Mouse (Mus musculus): ENCODE data around the gene Fam214b. TPM values are rescaled to one million over a fixed set of nuclear protein-coding genes. Genes with fewer than 3 reads are reported as not detected.

Gene Fam214b
- 1 to 10 TPM; 2.4 to 2.9 (median 2.6) TPM for polyA plus RNA-seq (2017; shearing (Covaris generic))

DNA sequence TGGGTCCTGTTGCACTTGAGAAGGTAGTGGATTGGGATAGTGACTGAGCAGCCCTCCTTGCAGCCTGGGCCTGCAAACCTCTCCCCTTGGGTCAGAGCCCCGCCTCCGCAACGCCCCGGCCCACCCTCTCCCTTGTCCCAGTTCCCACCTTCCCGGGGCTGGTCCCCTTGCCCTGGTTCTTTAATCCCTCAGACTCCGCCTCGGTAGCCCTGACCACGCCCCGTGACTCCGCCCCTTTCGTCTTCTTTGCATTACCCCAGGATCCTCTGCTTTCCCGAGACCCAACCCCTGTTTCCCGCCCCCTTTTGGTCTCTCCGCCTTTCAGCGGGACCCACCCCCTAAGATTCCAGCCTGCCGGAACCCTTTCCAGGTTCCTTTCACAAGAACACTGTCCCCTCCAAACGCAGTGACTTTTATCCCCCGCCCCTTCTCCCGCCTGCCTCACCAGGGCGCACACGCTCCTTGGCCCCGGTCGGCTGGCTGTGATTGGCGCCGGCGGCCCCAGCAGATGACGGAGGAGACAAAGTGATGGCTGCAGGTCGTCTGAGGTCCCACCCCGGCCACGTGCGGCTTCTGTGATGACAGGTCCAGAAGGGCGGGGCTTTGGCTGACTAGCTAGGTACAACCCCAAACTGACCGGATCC lies at the start of gene Fam214b:
Gene Fam214b, minus strand, starts transcription at position 562 of the 644 bp plus-strand sequence.
- ATAC-seq, result peak; percentile 68

DNA sequence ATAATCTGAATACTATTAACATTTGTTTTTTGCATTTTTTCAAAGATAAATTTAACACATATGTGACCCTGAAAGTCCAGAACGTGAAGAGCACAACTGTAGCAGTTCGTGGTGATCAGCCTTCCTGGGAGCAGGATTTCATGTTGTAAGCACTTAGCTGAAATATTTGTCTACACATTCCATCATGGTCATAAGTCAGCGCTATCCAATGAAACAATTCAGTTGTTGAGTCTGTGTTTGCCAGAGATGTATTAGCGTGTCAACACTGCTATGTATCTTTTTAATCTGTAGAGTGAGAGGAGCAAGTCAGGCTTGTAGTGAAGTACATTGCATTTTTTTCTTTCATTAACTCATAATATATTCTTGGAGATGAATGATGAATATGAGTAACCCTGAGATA lies 45.2 kb upstream of the Fam214b start:
- ATAC-seq, result no peak

DNA sequence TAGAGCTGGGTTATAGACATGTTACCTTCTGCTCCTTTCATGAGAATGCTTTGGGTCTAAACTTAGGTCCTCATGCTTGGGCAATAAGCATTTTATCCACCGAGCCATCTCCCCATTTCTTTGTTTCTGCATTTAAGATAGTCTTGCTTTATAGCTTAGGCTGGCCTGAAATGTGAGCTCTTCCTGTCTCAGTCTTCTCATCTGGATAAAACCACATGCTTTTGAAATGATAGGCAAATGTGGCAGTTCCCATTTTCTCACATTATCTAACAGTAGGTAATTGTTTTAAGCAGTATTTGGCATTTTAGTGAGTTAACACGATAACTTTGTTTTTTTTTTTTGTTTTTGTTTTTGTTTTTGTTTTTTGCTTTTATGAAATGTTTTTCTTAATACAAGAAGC lies 43.9 kb upstream of the Fam214b start:
- ATAC-seq, result no peak

DNA sequence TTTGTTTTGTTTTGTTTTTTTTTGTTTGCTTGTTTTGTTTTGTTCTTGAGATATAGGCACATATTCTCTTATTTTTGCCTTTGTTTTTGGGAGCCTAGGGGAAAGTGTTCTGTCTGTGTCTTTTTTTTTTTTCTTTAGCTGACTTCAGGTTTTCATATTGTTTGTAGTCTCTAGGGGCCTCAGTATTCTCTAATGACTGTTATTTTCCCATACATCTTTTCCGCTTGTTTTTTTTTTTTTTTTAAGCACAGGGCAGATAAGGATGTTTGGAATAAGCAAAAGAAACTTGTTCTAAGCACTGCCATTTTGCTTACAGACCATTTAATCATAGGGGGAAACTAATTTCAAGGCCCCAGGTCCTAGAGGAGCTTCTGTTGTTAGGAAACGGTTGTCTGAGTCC lies 36.4 kb upstream of the Fam214b start:
- no peak for ATAC-seq

DNA sequence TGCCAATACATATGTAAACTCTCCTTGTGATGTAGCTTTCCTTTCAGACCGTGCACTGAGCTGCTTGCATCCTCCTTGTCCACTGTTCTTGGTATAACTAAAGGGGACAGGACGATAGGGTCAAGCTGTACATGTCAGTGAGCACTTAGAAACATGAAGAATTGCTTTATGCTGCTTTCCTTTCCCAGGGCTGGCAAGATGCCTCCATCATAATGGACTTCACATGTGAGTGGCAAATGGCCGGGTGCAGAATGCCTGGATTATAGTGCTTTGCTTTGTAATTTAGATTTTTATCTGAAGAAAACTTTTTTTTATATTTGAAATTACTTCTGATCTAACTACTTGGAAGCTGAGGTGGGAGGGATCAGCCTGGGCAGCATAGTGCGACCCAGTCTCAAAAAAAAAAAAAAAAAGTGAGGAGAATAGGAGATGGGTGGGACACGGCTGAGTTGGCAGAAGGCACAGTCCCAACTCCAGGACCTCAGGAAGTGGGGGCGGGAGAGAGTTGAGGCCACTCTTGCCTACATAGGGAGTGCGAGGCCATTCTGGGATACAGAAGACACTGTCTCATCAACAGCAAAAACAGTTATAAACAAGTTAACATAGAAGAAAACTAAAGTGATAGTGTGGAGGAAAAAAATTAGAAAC lies 32.2 kb upstream of the Fam214b start:
- no peak for ATAC-seq

DNA sequence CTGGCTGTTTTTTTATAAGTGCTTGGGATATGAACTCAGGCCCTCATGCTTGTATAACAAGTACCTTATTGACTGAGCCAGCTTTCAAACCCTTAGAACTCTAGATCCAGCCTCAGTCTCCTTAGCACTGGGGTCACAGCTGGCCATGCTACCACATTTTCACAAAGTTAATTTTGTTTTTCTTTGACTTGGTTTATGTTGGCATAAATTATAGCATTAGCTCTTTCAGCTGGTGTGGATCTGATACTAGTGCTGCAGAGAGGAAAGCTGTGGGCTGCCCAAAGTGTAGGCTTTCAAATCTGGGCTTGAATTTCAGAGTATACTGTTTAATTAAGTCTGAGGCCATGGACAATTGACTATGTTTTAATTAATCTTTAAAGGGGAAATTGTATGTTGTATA lies 28.9 kb upstream of the Fam214b start:
- no peak for ATAC-seq

DNA sequence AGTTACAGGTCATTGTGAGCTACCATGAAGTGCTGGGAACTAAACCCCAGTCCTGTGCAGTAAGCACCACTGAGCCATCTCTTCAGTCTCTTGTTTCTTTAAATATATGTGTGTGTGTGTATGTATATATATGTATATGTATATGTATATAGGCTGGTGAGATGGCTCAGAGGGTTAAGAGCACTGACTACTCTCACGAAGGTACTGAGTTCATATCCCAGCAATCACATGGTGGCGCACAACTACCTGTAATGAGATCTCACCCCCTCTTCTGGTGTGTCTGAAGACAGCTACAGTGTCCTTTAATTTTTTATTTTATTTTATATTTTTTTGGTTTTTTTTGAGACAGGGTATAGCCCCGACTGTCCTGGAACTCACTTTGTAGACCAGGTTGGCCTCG lies 19.5 kb upstream of the Fam214b start:
- no peak for ATAC-seq

DNA sequence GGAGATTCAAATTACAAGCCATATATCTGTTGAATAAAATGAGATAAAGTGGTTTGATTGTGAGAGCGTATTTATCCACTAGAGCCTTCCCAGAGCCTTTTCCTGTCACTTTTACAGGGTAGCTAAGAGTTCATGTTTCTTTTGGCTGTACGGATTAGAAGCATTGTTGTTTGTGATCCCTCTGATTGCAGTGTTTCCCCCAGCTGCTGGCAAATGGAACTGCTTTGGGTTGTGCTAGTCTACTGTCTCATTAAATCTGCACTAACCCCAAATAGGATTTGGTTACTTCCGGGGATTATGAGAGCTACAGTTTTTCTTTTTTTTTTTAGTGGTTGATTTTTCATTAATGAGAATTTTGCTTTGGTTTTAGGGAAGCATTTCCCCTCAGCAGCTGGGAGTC lies 14.3 kb upstream of the Fam214b start:
- ATAC-seq, result no peak

DNA sequence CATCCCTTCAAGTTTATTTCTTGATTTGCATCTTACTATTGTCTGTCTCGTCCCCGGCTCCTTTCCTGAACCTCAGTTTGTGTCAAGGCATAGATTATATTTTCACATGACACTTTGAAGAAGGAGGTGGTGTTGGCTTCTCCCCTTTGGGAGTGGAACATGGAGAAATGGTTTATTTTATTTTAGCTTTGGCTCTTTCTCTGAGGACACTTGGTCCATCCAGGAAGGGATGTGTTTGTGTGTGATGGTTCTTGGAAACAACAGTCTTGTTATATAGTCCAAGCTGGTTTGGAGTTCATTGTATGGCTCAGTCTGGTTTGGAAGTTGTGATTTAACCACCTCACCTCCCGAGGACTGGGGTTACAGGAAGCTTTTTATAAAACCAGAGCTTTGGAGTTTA lies 13.7 kb upstream of the Fam214b start:
- ATAC-seq, result no peak

DNA sequence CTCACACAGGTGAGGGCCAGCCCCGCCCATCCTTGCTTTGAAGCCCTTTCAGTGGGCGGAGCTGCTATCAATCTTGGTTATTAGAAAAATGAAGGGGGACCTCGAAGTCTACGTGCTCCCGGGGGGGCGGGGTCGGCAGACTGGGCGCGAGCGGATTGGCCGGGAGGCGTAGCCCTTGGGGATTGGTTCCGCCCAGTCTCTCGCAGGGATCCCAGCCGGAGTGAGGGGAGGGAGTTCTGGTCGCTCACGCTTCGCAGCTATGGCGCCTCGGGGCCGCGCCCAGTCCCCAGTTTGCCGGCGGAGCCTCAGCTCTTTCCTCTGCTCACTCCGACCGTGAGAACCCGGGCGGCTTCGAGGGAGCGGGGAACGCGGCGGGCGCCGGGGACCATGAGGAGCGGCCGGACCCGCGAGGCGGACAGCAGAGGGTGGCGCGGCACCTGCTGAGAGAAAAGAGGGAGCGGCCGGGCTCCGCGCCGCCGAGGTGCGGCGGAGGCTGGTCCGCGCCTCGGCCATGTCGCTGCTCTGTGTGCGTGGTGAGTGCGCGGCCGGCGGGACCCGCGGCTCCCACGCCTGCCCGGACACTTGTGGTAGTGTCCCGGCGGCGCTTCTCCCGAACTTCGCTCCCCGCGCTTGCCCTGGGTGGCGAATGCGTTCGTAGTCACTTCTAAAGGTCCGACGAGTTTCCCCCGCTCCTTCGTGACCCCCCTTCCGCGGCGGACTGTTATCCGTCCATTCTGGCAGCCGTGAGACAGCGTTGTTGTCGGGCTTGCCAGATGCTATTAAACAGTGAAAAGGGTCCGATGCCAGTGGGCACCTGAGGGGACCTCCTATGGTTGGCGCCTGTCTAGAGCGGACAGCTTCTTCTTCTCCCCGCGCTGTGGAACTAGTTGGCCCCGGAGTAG lies 13.0 kb upstream of the Fam214b start, which contains the start of gene Unc13b:
Gene Unc13b, plus strand, starts transcription at position 201 of the 902 bp plus-strand sequence.
- ATAC-seq, result peak; percentile 94

DNA sequence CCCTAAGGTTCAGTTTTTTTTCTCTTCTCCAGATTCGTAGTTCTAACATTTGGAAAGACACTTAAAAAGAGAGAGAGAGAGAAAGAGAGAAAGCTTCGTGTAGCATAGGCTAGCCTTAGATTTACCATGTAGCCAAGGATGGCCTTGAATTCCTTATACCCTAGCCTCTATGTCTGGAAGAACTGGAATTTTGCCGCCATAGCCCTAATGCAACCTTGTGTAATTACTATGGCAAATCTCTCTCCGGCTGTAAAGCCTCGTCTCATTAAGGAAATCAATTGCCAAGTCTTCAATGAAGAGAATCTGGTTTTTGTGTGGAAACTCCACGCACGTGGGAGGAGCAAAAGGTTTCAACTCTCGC lies 12.4 kb upstream of the Fam214b start:
- no peak for ATAC-seq

DNA sequence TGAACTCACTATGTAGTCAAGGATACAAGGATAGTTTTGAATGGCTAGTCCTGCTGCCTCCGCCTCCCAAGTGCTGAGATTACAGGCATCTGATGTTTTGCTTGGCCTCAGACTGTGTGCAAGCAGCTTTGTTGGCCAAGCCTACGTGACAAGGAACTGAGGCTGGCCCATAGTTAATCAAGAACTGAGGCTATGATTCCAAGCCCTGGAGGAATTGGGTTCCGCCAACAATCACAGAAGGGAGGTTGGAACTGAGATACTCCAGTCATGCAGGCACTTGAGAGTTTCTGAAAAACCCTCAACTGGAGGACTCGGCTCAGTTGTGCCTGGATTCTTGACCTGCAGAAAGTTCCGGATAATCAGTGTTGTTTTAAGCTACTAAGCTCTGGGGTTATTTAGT lies 11.6 kb upstream of the Fam214b start:
- no peak for ATAC-seq

DNA sequence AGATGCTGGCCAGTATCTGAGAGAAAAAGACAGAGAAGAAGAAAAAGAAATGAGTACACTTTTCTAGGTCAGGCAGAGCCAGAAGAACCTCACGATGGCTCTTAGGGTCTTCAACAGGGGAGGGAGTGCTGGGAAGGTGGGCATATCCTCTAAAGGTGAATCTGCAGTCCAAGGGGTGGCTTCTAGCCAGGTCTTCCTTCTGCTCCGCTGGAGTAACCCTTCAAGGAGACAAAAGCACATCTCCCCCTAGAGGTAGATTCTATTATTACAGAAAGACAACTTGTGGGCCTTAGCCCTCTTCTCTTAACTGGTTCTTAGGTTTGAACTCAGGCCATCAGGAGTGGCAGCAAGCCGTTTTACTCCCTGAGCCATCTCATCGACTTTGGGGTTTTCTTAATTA lies 6.6 kb upstream of the Fam214b start:
- peak; percentile 70 for ATAC-seq

DNA sequence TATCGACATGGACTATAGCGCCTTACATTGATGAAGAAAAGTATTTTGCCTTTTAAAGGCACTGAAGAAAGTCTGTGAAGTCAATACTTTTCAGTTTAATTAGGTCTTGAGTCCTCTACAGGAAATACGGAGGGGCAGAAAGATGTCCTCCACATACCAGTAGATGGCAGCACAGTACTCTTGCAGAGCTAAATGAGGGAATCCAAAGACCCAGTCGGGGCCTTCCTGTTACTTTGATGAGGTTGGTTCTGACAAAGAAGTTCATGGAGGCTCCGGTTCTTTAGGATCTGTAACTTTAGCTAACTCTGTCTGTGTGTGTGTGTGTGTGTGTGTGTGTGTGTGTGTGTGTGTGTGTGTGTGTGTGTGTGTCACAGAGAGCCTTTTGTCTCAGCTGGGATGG lies 1.2 kb upstream of the Fam214b start:
- ATAC-seq, result peak; percentile 59

DNA sequence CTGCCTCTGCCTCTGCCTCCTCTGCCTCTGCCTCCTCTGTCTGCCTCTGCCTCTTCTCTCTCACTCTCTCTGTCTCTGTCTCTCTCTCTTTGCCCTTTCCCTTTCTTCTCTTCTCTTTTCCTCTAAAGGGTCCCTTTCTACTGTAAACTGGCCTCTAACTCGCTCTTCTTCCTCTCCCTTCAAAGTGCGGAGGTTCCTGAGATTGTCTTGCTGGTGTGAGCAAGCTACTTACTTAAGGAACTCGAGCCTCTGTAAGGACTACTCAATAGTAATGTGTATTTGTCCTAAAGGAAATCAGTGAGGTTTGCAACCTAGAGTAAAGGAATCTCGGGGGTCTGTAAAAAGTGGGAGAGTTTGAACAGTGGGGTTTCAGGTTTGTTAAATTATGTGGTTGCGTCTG lies 587 bp upstream of the Fam214b start:
- ATAC-seq, result no peak

DNA sequence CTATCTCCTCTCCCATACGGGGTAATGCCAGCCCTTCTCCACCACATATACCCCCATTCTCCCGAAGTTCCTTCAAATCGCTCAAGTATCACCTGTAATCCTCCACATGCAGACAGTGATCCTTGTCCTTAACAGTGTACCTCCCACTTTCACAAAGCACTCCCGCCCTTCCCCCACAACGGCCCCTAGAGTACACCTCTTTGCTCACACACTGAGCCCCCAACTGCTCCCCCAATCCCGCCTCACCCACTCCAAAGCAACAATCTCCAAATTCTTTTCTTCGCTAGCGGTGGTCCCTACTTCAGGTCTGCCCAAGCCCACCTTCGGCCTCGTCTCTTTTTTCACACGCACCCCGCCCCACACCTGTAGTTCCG lies 748 bp downstream of the Fam214b start:
- no peak for ATAC-seq

DNA sequence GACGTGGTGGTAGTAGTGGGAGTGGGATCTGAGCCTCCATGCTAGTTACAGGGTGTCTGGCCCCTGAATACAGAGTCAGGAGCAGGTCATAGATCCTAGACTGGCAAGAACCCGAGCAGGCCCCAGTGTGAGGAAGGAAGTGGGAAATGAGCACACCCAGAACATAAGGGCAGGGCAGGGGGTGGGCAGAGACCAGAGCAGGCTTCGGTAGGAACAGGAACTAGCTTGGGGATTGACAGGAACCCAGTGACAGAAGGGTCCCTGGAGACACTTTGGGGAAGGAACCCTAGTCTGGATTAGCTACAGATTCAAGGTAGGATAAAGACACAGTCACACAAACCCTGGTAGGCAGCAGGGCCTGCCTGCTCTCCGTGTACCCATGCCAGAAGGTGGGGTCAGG lies 1.3 kb downstream of the Fam214b start:
- ATAC-seq, result no peak

DNA sequence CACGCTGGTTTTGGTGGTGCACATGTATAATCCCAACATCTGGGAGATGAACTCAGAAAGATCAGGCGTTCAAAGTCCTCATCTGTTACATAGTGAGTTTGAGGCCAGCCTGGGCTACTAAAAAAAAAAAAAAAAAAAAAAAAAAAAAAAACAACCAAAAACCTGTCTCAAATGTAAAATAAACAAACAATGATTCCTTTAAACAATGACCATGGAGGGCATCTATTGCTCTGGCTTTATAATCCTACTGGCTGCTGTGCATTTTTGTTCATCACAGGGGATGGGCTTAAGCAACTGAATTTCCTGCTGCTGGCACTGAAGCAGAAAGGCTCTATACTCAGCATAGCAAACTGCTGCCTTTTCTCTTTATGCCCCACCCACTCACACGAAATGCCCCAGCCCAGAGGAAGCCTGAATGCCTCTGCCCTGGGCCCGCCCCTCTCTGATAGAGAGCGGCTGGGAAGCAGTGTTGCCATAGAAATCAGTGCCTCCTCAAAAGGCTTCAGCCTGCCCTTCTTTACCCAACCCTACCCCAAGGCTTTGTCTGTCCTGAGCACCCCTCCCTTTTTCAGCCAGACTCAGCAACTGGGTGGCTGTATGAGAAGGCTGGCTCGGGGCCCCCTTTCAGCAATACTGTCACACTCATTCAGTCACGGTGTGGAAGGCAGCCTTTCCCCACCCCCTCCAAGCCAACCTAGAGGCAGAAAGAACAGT lies 2.2 kb downstream of the Fam214b start:
- peak; percentile 49 for ATAC-seq

DNA sequence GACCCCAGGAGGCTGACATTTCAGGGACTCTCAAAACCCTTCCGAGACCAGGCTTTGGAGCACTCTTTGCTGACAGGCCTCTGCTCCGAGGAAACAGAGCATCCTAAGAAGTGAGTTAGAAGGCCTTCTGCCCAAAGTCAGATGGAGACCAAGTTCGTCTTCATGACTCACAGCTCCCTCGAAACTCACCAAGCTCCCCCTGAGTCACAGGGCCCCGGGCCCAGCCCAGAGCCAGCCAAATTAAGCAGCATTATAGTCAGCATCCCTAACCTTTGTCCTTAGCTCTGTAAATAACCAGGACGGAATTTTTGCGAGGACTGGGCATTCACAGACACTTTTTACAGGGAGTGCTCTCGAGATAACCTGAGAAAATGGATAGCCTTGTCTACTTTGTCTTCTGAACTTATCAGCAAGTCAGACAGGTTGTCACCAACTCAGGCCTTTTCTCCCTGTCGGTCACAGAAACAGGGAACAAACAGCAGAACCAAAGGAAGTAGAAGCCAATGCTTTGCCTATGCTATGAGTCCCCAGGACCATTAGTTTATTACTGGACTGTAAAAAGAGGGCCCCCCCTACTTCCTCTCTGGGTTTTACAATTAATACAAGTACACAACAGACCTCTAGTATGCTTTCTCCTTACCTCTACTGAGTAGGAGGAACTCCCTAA lies 5.0 kb downstream of the Fam214b start:
- ATAC-seq, result no peak

DNA sequence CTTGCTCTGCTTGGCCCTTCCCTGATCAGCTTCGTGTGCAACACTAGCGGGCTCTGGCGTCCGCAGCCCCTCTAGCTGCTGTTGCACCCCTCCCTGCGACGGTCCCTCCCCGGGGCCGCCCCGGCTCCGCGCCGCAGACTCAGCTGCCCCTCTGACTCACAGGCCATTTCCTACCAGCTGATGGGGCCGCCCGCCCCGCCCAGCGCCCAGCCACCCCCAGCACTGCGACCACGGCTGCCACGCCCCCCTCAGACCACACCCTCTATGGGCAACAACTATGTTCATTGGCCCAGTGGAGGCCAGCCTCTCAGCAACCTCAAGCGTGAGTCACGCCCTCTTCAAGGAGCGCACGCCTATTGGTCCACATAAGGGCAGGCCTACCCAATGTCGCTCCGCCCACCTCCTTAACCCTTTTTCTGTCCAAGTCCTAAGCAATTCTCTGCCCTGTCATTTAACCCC lies 5.9 kb downstream of the Fam214b start:
- ATAC-seq, result peak; percentile 93

DNA sequence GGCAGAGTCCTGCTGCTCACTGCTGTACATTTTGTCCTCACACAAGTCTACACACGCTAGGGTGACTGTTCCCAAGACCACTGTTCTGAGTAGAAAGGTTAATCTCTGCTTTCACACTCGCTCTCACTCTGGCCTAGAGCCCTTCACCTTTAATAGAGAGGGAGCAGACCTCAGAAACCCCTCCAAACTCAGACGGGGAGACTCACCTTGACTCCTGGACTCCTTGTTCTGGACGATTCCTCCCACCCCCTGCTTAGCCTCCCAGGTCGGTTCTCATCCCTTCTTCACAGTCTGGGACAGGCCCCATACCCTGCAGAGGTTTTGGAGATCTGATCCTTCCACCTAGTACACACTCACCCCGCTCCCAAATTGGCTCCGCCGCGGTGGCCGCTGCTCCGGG lies 6.4 kb downstream of the Fam214b start:
- ATAC-seq, result no peak
